Mouse (Mus musculus): ENCODE data around the gene 1810062G17Rik. TPM values are rescaled to one million over a fixed set of nuclear protein-coding genes. Genes with fewer than 3 reads are reported as not detected.
A peak's percentile ranks its signal among the peaks of the same experiment; 100 is the strongest.

1810062G17Rik gene
- polyA plus RNA-seq (2014; fragmentation: Nextera tagmentation; extraction: Ambion mirVana), result 0.50 TPM in 1 of 2 replicates, not detected in the other

DNA sequence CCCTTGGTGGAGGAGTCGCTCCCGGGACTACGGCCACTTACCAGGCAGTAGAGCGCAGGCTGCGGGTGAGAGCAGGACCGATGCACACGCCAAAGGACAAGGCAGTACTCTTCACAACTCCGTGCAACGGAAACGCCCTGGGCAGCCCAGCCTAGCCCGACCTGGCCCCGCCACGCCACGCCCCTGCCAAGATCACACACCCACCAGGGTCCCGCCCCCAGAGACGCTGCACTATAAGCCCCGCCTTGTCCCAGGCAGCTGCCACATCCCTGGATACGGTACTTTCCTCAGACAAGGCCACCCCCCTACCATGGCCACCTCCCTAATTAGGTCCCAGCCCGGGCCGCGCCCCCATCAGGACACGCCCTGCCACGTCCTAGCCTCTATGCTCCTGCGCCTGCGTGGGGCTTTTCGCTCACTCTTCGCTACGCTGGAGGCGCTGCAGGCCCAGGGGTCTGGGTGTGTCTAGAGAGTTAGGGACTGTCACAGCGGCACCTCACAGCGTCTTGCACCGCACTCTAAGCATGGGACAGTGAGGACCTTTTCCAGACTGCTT lies at the start of gene 1810062G17Rik, which contains the start of gene Anxa5:
TSS of gene 1810062G17Rik (plus strand) at position 406 of the 556 bp plus-strand sequence.
TSS of gene Anxa5 (minus strand) at position 363 of the 556 bp plus-strand sequence.
- ATAC-seq (ENCODE audit: low read depth), result peak; percentile 95
- Histone ChIP-seq H3K27me3 (ENCODE audit: control insufficient read depth, insufficient read depth, low read length) (no peaks in the 10 kb centered on the region), H3K4me1 (ENCODE audit: control insufficient read depth, insufficient read depth, low read length) (no peaks in the 10 kb centered on the region), H3K27ac (ENCODE audit: low read depth, low read length) (peak within 1 kb of the TSS; percentile 22; the same call in 1 of the 2 replicates), H3K9me3 (ENCODE audit: control insufficient read depth, low read length) (no peaks in the 10 kb centered on the region), H3K9ac (replicated peaks; ENCODE audit: low read depth, low read length) (peak within 1 kb of the TSS; percentile 67), H3K4me2 (ENCODE audit: low read depth, low read length) (peak within 1 kb of the TSS; percentile 99), H3K4me3 (ENCODE audit: low read depth, low read length) (peak within 1 kb of the TSS; percentile 55), H3K36me3 (ENCODE audit: control insufficient read depth, insufficient read depth, low read length) (no peaks in the 10 kb centered on the region)
- 1% methylated on average over 30 of the region's 32 CpGs for WGBS

DNA sequence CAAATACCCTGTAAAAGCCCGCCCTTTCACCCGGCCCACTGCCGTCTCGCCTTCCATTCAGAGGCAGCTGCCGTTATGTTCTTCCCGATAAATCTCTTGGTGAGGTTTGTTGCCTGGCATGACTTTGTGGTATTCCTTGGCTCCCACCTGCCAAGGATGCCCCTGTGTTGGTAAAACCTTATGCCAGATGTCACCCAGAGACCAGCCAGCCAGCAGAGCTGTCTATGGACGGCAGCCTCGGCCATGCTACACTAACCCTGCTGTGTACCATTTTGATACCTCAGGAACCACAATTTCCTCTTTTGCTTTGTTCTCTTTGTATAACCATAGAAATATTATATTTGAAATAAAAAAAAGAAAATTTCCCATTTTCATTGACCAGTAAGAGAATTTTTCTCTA lies 48.4 kb upstream of the 1810062G17Rik start:
- Histone ChIP-seq H3K27me3 (ENCODE audit: control insufficient read depth, insufficient read depth, low read length) (no peaks in the 10 kb centered on the region), H3K9ac (replicated peaks; ENCODE audit: low read depth, low read length) (no peak overlapping the region), H3K4me3 (ENCODE audit: low read depth, low read length) (no peak overlapping the region), H3K27ac (ENCODE audit: low read depth, low read length) (no peak overlapping the region), H3K9me3 (ENCODE audit: control insufficient read depth, low read length) (no peaks in the 10 kb centered on the region), H3K4me2 (ENCODE audit: low read depth, low read length) (no peak overlapping the region), H3K36me3 (ENCODE audit: control insufficient read depth, insufficient read depth, low read length) (no peaks in the 10 kb centered on the region), H3K4me1 (ENCODE audit: control insufficient read depth, insufficient read depth, low read length) (no peaks in the 10 kb centered on the region)
- 98% methylated on average over 8 of the region's 8 CpGs for WGBS
- ATAC-seq (ENCODE audit: low read depth), result no peak

DNA sequence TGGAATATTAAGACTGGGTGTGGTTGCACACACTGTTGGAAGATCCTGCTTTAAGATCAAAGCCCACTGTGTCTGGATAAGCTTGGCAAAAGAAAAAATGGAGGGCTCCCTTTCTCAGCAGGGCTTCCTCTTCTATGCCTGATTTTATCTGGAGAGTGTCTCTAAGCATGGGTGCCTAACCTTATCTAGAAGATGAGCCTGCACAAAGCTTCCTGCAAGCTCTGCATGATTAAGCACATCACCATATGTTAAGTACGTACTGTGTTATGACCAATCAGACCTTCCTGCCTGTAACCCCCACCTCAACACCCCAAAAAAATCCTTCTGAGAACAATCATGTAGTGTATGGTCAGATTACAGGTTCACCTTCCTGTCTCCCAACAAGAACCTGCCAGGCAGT lies 45.4 kb upstream of the 1810062G17Rik start:
- Histone ChIP-seq H3K27ac (ENCODE audit: low read depth, low read length) (no peak overlapping the region), H3K9me3 (ENCODE audit: control insufficient read depth, low read length) (no peaks in the 10 kb centered on the region), H3K9ac (replicated peaks; ENCODE audit: low read depth, low read length) (no peak overlapping the region), H3K4me3 (ENCODE audit: low read depth, low read length) (no peak overlapping the region), H3K4me2 (ENCODE audit: low read depth, low read length) (no peak overlapping the region), H3K36me3 (ENCODE audit: control insufficient read depth, insufficient read depth, low read length) (no peaks in the 10 kb centered on the region), H3K4me1 (ENCODE audit: control insufficient read depth, insufficient read depth, low read length) (no peaks in the 10 kb centered on the region), H3K27me3 (ENCODE audit: control insufficient read depth, insufficient read depth, low read length) (no peaks in the 10 kb centered on the region)
- no peak for ATAC-seq (ENCODE audit: low read depth)
- WGBS, result 83% methylated on average over 1 of the region's 1 CpGs

DNA sequence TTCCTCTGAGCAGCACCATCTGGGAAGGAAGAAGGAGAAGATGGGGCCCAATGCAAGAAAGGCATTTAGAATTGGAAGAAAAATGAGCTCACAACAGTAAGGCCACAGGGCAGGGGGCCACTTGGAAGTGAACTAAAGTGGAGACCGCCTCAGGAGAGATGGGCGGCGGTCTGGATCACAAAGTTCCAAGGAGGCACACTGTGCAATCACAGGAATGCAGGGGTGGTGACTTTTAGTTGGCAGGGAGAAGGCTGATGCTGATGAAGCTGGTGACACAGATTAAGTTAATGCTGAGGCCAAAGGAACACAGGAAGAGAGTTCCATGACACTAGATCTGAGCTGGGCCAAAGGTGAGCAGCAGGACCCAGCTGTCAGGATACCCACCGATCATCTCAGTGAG lies 35.5 kb upstream of the 1810062G17Rik start:
- no peak overlapping the region for H3K27ac ChIP-seq (ENCODE audit: low read depth, low read length)
- H3K4me3 ChIP-seq (ENCODE audit: low read depth, low read length), result no peak overlapping the region
- H3K4me2 ChIP-seq (ENCODE audit: low read depth, low read length), result no peak overlapping the region
- no peaks in the 10 kb centered on the region for H3K36me3 ChIP-seq (ENCODE audit: control insufficient read depth, insufficient read depth, low read length)
- WGBS, result 76% methylated on average over 4 of the region's 4 CpGs
- H3K4me1 ChIP-seq (ENCODE audit: control insufficient read depth, insufficient read depth, low read length), result no peaks in the 10 kb centered on the region
- H3K9me3 ChIP-seq (ENCODE audit: control insufficient read depth, low read length), result no peaks in the 10 kb centered on the region
- no peak for ATAC-seq (ENCODE audit: low read depth)
- no peaks in the 10 kb centered on the region for H3K27me3 ChIP-seq (ENCODE audit: control insufficient read depth, insufficient read depth, low read length)
- no peak overlapping the region for H3K9ac ChIP-seq (replicated peaks; ENCODE audit: low read depth, low read length)

DNA sequence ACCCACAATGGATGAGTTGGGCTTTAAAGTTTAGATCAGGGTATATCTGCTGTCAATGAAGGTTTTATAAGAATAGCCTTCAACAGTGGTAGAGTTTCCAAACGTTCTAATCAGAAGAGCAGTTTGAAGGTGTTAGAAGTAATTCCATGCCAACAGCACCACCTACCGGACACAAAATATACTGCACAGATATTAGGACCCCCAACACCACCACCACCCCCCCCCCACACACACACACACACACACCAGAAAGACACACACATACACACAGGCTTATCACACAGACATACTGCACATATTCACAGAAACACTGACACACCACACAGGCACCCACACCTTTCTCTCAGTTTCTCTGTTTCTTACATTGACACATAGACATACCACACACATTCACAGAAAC lies 33.3 kb upstream of the 1810062G17Rik start:
- H3K4me1 ChIP-seq (ENCODE audit: control insufficient read depth, insufficient read depth, low read length), result no peaks in the 10 kb centered on the region
- ATAC-seq (ENCODE audit: low read depth), result peak; percentile 77
- H3K4me3 ChIP-seq (ENCODE audit: low read depth, low read length), result no peak overlapping the region
- no peaks in the 10 kb centered on the region for H3K9me3 ChIP-seq (ENCODE audit: control insufficient read depth, low read length)
- 2% methylated on average over 2 of the region's 2 CpGs for WGBS
- no peak overlapping the region for H3K4me2 ChIP-seq (ENCODE audit: low read depth, low read length)
- H3K9ac ChIP-seq (replicated peaks; ENCODE audit: low read depth, low read length), result no peak overlapping the region
- no peaks in the 10 kb centered on the region for H3K27me3 ChIP-seq (ENCODE audit: control insufficient read depth, insufficient read depth, low read length)
- H3K36me3 ChIP-seq (ENCODE audit: control insufficient read depth, insufficient read depth, low read length), result no peaks in the 10 kb centered on the region
- H3K27ac ChIP-seq (ENCODE audit: low read depth, low read length), result no peak overlapping the region

DNA sequence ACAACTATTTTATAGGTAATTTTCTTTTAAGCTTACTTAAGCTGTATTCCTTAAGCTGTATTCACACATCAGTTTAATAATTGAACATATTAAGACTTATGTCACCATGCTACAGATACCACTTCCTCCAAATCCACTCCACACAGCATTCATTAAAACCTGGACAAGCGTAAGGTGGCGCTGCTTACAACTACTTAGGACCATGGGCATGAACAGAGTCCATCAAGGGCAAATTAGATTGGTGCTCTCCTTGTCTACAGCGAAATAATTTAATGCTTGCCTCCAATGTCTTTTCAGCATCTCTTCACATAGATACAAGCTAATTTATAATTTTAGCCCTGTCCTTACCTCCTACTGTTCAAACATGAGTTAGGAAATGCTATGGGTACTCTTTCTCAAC lies 29.7 kb upstream of the 1810062G17Rik start:
- Histone ChIP-seq H3K4me3 (ENCODE audit: low read depth, low read length) (no peak overlapping the region), H3K4me1 (ENCODE audit: control insufficient read depth, insufficient read depth, low read length) (no peaks in the 10 kb centered on the region), H3K27me3 (ENCODE audit: control insufficient read depth, insufficient read depth, low read length) (no peaks in the 10 kb centered on the region), H3K4me2 (ENCODE audit: low read depth, low read length) (no peak overlapping the region), H3K27ac (ENCODE audit: low read depth, low read length) (no peak overlapping the region), H3K9ac (replicated peaks; ENCODE audit: low read depth, low read length) (no peak overlapping the region), H3K36me3 (ENCODE audit: control insufficient read depth, insufficient read depth, low read length) (no peaks in the 10 kb centered on the region), H3K9me3 (ENCODE audit: control insufficient read depth, low read length) (no peaks in the 10 kb centered on the region)
- no peak for ATAC-seq (ENCODE audit: low read depth)
- WGBS, result 93% methylated on average over 3 of the region's 3 CpGs

DNA sequence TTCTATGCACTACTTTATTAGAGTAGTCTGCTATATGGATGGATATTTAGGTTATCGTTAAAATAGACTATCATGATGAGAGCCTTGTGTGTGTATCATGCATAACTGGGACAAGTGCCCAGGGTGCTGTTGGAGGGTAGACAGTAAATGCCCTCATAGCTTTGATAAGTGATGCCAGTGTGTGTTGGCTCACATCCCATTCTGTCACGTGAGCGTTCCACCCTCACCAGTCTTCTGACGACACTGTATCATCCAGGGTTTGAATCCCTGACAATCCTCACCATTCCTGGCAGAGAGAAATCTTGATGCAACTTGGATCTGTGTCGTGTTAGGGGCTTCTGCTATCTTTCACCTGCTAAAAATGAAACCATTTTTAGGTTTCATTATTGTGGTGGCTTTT lies 29.2 kb upstream of the 1810062G17Rik start:
- Histone ChIP-seq H3K4me1 (ENCODE audit: control insufficient read depth, insufficient read depth, low read length) (no peaks in the 10 kb centered on the region), H3K4me3 (ENCODE audit: low read depth, low read length) (no peak overlapping the region), H3K9ac (replicated peaks; ENCODE audit: low read depth, low read length) (no peak overlapping the region), H3K4me2 (ENCODE audit: low read depth, low read length) (no peak overlapping the region), H3K36me3 (ENCODE audit: control insufficient read depth, insufficient read depth, low read length) (no peaks in the 10 kb centered on the region), H3K27ac (ENCODE audit: low read depth, low read length) (no peak overlapping the region), H3K9me3 (ENCODE audit: control insufficient read depth, low read length) (no peaks in the 10 kb centered on the region), H3K27me3 (ENCODE audit: control insufficient read depth, insufficient read depth, low read length) (no peaks in the 10 kb centered on the region)
- 80% methylated on average over 5 of the region's 5 CpGs for WGBS
- no peak for ATAC-seq (ENCODE audit: low read depth)

DNA sequence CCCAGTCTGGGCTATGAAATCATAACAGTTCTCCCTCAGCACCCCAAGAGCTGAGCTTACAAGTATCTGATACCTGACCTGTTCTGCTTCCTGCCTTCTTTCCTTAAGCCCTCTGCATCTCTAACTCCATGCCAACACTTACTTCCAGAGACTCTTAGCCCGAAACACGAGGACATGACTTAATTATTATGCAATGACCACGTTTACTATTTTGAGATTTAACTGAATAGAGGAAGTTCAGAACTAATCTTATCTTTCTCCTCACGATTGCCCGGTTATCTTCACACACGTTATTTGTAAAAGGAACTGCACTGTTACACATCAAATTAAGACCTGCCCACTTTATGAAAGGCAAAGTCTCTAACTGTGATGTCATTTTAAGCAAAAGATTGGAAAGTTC lies 28.8 kb upstream of the 1810062G17Rik start:
- Histone ChIP-seq H3K4me1 (ENCODE audit: control insufficient read depth, insufficient read depth, low read length) (no peaks in the 10 kb centered on the region), H3K4me3 (ENCODE audit: low read depth, low read length) (no peak overlapping the region), H3K27me3 (ENCODE audit: control insufficient read depth, insufficient read depth, low read length) (no peaks in the 10 kb centered on the region), H3K27ac (ENCODE audit: low read depth, low read length) (no peak overlapping the region), H3K9ac (replicated peaks; ENCODE audit: low read depth, low read length) (no peak overlapping the region), H3K36me3 (ENCODE audit: control insufficient read depth, insufficient read depth, low read length) (no peaks in the 10 kb centered on the region), H3K4me2 (ENCODE audit: low read depth, low read length) (no peak overlapping the region), H3K9me3 (ENCODE audit: control insufficient read depth, low read length) (no peaks in the 10 kb centered on the region)
- WGBS, result 82% methylated on average over 6 of the region's 6 CpGs
- no peak for ATAC-seq (ENCODE audit: low read depth)

DNA sequence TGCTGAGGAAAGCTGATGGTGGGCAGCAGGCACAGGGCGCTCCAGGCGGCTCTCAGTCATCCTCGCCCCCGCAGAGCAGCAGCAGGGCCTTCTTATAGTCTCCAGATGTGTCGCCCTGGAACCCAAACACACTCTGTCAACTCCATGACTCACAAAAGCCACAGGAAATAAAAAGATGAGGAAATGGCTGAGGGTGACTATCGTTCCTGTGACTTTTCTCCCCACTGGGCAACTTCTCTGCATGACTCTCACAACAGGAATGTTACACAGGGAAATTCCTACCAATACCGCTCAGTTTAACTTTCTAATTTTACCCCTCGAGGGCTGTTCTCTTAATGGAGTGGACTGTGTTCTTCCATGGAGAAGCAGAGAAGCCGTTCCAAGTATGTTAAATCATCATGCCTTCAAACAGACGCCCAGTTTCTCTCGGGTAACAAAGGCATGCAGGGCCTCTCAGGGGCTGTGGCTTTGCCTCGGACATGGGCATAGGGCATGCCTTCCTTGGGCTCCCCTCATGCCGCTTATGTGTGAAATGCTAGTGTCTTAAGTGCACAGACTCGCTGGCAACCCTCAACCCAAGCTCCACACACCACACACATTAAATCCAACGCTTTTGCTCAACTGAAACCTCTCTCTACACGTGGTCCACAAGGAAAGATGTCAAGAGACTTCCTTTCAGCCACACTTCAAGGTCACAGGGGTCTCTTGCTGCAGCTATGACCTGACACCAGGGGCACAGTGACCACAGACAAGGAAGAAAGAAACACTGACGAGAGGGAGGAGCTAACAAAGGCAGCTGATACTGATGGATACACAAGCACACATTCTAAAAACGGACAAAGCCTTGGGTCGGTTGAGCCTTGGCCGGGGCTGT lies 26.2 kb upstream of the 1810062G17Rik start:
- WGBS, result 38% methylated on average over 20 of the region's 20 CpGs

More for the DNA sequence above, 26.2 kb upstream of the 1810062G17Rik start:
- no peak overlapping the region for H3K4me2 ChIP-seq (ENCODE audit: low read depth, low read length)
- no peak overlapping the region for H3K4me3 ChIP-seq (ENCODE audit: low read depth, low read length)
- peaks cover 4% of the 10 kb centered on the region; the same call in 1 of the 2 replicates for H3K36me3 ChIP-seq (ENCODE audit: control insufficient read depth, insufficient read depth, low read length)
- H3K27me3 ChIP-seq (ENCODE audit: control insufficient read depth, insufficient read depth, low read length), result no peaks in the 10 kb centered on the region
- no peak overlapping the region for H3K27ac ChIP-seq (ENCODE audit: low read depth, low read length)
- H3K9ac ChIP-seq (replicated peaks; ENCODE audit: low read depth, low read length), result no peak overlapping the region
- H3K4me1 ChIP-seq (ENCODE audit: control insufficient read depth, insufficient read depth, low read length), result no peaks in the 10 kb centered on the region
- ATAC-seq (ENCODE audit: low read depth), result 0 out of 2 replicates have a peak, but pooled peaks have one; percentile 31
- H3K9me3 ChIP-seq (ENCODE audit: control insufficient read depth, low read length), result no peaks in the 10 kb centered on the region
